Mouse (Mus musculus): ENCODE measurements at regions not wholly inside any gene's neighbourhood (a gene's known extent, or its start where the extent isn't known, plus 50 kb on each side); places are given as distances from the start of the nearest gene placed in this dataset.

GRCm38 (mm10) chr14:100552466-100552865 is 268.0 kb upstream of the Klf12 start:
- TF ChIP-seq CTCF (conservative IDR thresholded peaks at IDR 0.05; ENCODE audit: low read length) (no peak), POU5F1 (IDR thresholded peaks at IDR 0.05; ENCODE audit: borderline replicate concordance, low read length) (no peak)
